Mouse (Mus musculus) myocyte (in vitro differentiated cells): ENCODE measurements at regions not wholly inside any gene's neighbourhood (a gene's known extent, or its start where the extent isn't known, plus 50 kb on each side); places are given as distances from the start of the nearest gene placed in this dataset.

Source experiments
- MAX ChIP-seq: IDR thresholded peaks from one replicate; pipeline ENCODE4 v1.6.1; 2011; ENCODE audit warnings: low read depth, mild to moderate bottlenecking, control low read depth
- POLR2A ChIP-seq: IDR thresholded peaks from one replicate; pipeline ENCODE4 v1.6.1; 2011; ENCODE audit warnings: low read depth, mild to moderate bottlenecking, control low read depth, moderate library complexity; ENCODE audit not compliant: insufficient read length
- TCF3 ChIP-seq: IDR thresholded peaks from one replicate; pipeline ENCODE4 v1.6.1; 2011; ENCODE audit warnings: low read depth, control low read depth; ENCODE audit not compliant: insufficient read length
- USF1 ChIP-seq: IDR thresholded peaks from one replicate; pipeline ENCODE4 v1.6.1; 2011; ENCODE audit warnings: low read depth, mild to moderate bottlenecking, control low read depth, moderate library complexity

DNA sequence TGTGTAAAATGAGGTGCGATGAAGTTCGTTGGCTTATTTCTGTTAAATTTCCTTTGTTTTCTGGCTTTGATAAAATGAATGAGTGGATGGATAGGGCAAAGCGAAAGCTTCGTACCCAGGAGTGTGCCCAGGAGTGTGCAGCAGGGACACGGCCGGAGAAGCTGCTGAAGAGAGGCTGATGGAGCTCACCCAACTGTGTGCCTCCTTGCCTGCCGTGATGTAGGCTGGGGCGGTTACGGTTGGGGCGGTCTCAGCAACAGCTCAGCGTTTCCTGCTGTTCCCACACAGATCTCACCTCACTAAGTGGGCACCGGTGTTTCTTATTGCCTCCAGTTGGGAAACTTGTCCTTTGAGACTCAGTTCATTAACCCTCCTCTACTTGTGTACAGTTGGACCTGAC, 208.2 kb upstream of the Ttc29 start:
- TF ChIP-seq MAX (no peak), POLR2A (no peak), TCF3 (no peak), USF1 (no peak)
